ENCODE assay signal across 7 mouse cellular contexts in genomic region chr1:98002561-98003425, GRCm38 (mm10).
DNase-seq lines count a peak whose midpoint lies in the region; ATAC-seq and TF ChIP-seq lines count a peak whose summit lies in the region.

No protein-coding gene starts in this region.

- no peak for DNase-seq in stomach, postnatal 0 days (ENCODE audit: low spot score)
- DNase-seq in fibroblast of lung, adult 2 months (ENCODE audit: low read depth), result peak; percentile 76
- peak; percentile 80 for DNase-seq in heart, postnatal 4 days
- DNase-seq in left cerebral cortex, postnatal 14 days (ENCODE audit: low spot score in 2 of 2), result peak; percentile 78 to 86
- DNase-seq in right cerebral cortex, postnatal 14 days, result peak; percentile 66
- DNase-seq in thymus, postnatal 25 days, result no peak

- no peaks in the 10 kb centered on the region for H3K27me3 ChIP-seq in stomach, embryonic 14.5 days (ENCODE audit: control insufficient read depth, insufficient read depth, low read length)
- no peaks in the 10 kb centered on the region for H3K27me3 ChIP-seq in stomach, postnatal 0 days (ENCODE audit: control insufficient read depth, insufficient read depth, low read length)

- no peak for TF ChIP-seq EP300 in stomach, postnatal 0 days (optimal IDR thresholded peaks at IDR 0.05)

- H3K9me3 ChIP-seq in stomach, embryonic 14.5 days (ENCODE audit: control insufficient read depth, low read depth, low read length), result no peaks in the 10 kb centered on the region
- H3K9me3 ChIP-seq in stomach, postnatal 0 days (ENCODE audit: control insufficient read depth, low read length), result no peaks in the 10 kb centered on the region

- TF ChIP-seq CTCF in stomach, postnatal 0 days (IDR thresholded peaks at IDR 0.05; ENCODE audit: low read depth), result no peak

- peak; percentile 73; the same call in 1 of the 2 replicates for ATAC-seq in stomach, embryonic 14.5 days (ENCODE audit: insufficient number of reproducible peaks, insufficient read depth, low FRiP score, low read depth)
- ATAC-seq in stomach, postnatal 0 days (ENCODE audit: low FRiP score, low TSS enrichment), result no peak

- WGBS in stomach, embryonic 14.5 days, result 49% methylated on average over 7 of the region's 7 CpGs
- 40% methylated on average over 7 of the region's 7 CpGs for WGBS in stomach, postnatal 0 days

- H3K36me3 ChIP-seq in stomach, embryonic 14.5 days (ENCODE audit: control insufficient read depth, insufficient read depth, low read length), result no peaks in the 10 kb centered on the region
- no peaks in the 10 kb centered on the region for H3K36me3 ChIP-seq in stomach, postnatal 0 days (ENCODE audit: control insufficient read depth, insufficient read depth, low read length)

- H3K4me2 ChIP-seq in stomach, embryonic 14.5 days (replicated peaks; ENCODE audit: low read depth, low read length), result no peak overlapping the region
- no peak overlapping the region for H3K4me2 ChIP-seq in stomach, postnatal 0 days (replicated peaks; ENCODE audit: low read depth)

- H3K4me3 ChIP-seq in stomach, embryonic 14.5 days (ENCODE audit: low read depth, low read length), result no peak overlapping the region
- no peak overlapping the region for H3K4me3 ChIP-seq in stomach, postnatal 0 days (ENCODE audit: low read depth, low read length)

- no peak overlapping the region for H3K27ac ChIP-seq in stomach, embryonic 14.5 days (ENCODE audit: low read length)
- no peak overlapping the region for H3K27ac ChIP-seq in stomach, postnatal 0 days (replicated peaks)

- peaks cover 3% of the 10 kb centered on the region; the same call in 1 of the 2 replicates for H3K4me1 ChIP-seq in stomach, embryonic 14.5 days (ENCODE audit: control insufficient read depth, insufficient read depth, low read length)
- no peaks in the 10 kb centered on the region for H3K4me1 ChIP-seq in stomach, postnatal 0 days (replicated peaks; ENCODE audit: control insufficient read depth, insufficient read depth)

- no peak overlapping the region for H3K9ac ChIP-seq in stomach, embryonic 14.5 days (replicated peaks; ENCODE audit: low read depth, low read length)
- H3K9ac ChIP-seq in stomach, postnatal 0 days (ENCODE audit: low read length), result no peak overlapping the region

- intact Hi-C loops in left cerebral cortex, postnatal 14 days (cut with DNase I), result no loop called here

Comparison
In these comparisons a context has a peak if more than half of its experiments do, and no peak if none do; other contexts are left out.
1. DNase-seq: peak in fibroblast of lung, adult 2 months (single experiment), heart, postnatal 4 days (single experiment), left cerebral cortex, postnatal 14 days (2 of 2) and right cerebral cortex, postnatal 14 days (single experiment); none in stomach, postnatal 0 days (single experiment) and thymus, postnatal 25 days (single experiment).